Mouse (Mus musculus) intestine, postnatal 0 days (tissue): ENCODE results near the gene Spata19. TPM values are rescaled to one million over a fixed set of nuclear protein-coding genes. Genes with fewer than 3 reads are reported as not detected.

Source experiments
- ATAC-seq: fragments of 200-750 bp; cut with Nextera tagmentation; 2 replicates; pipeline ENCODE4 v1.8.0; 2017; ENCODE audit warnings: mild to moderate bottlenecking, moderate TSS enrichment, moderate library complexity
- H3K27ac ChIP-seq: fragments of 300-500 bp; sonication (generic); 2 replicates; pipeline ENCODE4 v1.5.1; 2014; ENCODE audit warnings: mild to moderate bottlenecking, low read depth, low read length, moderate library complexity
- H3K27me3 ChIP-seq: fragments of 300-500 bp; sonication (generic); replicated peaks from 2 replicates; pipeline ENCODE4 v1.6.1; 2014; ENCODE audit warnings: low read length, mixed read lengths; ENCODE audit not compliant: control insufficient read depth, insufficient read depth
- H3K36me3 ChIP-seq: fragments of 300-500 bp; sonication (generic); 2 replicates; pipeline ENCODE4 v1.6.1; 2014; ENCODE audit warnings: mild to moderate bottlenecking, moderate library complexity; ENCODE audit not compliant: control insufficient read depth, insufficient read depth
- H3K4me1 ChIP-seq: fragments of 300-500 bp; sonication (generic); replicated peaks from 2 replicates; pipeline ENCODE4 v1.6.1; 2014; ENCODE audit warnings: antibody characterized with exemption, low read length, mixed read lengths; ENCODE audit not compliant: control insufficient read depth, insufficient read depth
- H3K4me2 ChIP-seq: fragments of 300-500 bp; sonication (generic); replicated peaks from 2 replicates; pipeline ENCODE4 v1.6.1; 2014; ENCODE audit warnings: low read depth, mild to moderate bottlenecking, moderate library complexity
- H3K4me3 ChIP-seq: fragments of 300-500 bp; sonication (generic); 2 replicates; pipeline ENCODE4 v1.5.1; 2014; ENCODE audit warnings: low read depth, low read length
- H3K9ac ChIP-seq: fragments of 300-500 bp; sonication (generic); 2 replicates; pipeline ENCODE4 v1.6.1; 2014; ENCODE audit warnings: mild to moderate bottlenecking, low read depth, low read length
- H3K9me3 ChIP-seq: fragments of 300-500 bp; sonication (generic); 2 replicates; pipeline ENCODE4 v1.6.1; 2016; ENCODE audit warnings: mixed run types; ENCODE audit not compliant: control insufficient read depth
- CTCF ChIP-seq: sonication (generic); IDR thresholded peaks from 2 replicates; pipeline ENCODE4 v1.5.1; 2016; ENCODE audit warnings: low read depth, mild to moderate bottlenecking, control low read depth, antibody characterized with exemption, moderate library complexity
- WGBS: fragments of 180-500 bp; shearing (Covaris S2); extraction: QIAGEN DNeasy Blood & Tissue Kit; methylation state at CpG from one replicate; pipeline ENCODE4 v1.1.7; 2014; 5-methylcytosine and 5-hydroxymethylcytosine counted together
- polyA plus RNA-seq: library from polyadenylated mRNA; unstranded; fragments of >200 nt; fragmentation: Nextera tagmentation; extraction: Ambion mirVana; gene quantifications from 2 replicates; pipeline ENCODE4 v1.2.1, GENCODE M21; 2015

The Spata19 gene
- not detected in 2 replicates for polyA plus RNA-seq

GRCm38 (mm10) chr9:27396500-27396899 is at the start of gene Spata19:
TSS of gene Spata19 (plus strand) at chr9:27396800.
- Histone ChIP-seq H3K27me3 (no peaks in the 10 kb centered on the region), H3K9me3 (no peaks in the 10 kb centered on the region), H3K4me2 (no peak within 1 kb of the TSS), H3K9ac (no peak within 1 kb of the TSS), H3K4me3 (no peak within 1 kb of the TSS), H3K4me1 (no peaks in the 10 kb centered on the region), H3K36me3 (no peaks in the 10 kb centered on the region), H3K27ac (no peak within 1 kb of the TSS)
- ATAC-seq: no peak
- 67% methylated on average over 3 of the region's 3 CpGs for WGBS
- no peak for TF ChIP-seq CTCF

GRCm38 (mm10) chr9:27353082-27353481 is 43.5 kb upstream of the Spata19 start:
- Histone ChIP-seq H3K4me1 (no peaks in the 10 kb centered on the region), H3K9ac (no peak overlapping the region), H3K4me3 (no peak overlapping the region), H3K27me3 (no peaks in the 10 kb centered on the region), H3K4me2 (no peak overlapping the region), H3K36me3 (no peaks in the 10 kb centered on the region), H3K9me3 (no peaks in the 10 kb centered on the region), H3K27ac (no peak overlapping the region)
- ATAC-seq: no peak
- no peak for TF ChIP-seq CTCF
- 86% methylated on average over 7 of the region's 7 CpGs for WGBS

GRCm38 (mm10) chr9:27357893-27358292 is 38.7 kb upstream of the Spata19 start:
- WGBS: 86% methylated on average over 6 of the region's 6 CpGs
- Histone ChIP-seq H3K4me2 (no peak overlapping the region), H3K4me1 (no peaks in the 10 kb centered on the region), H3K9me3 (no peaks in the 10 kb centered on the region), H3K9ac (no peak overlapping the region), H3K27me3 (no peaks in the 10 kb centered on the region), H3K27ac (no peak overlapping the region), H3K4me3 (no peak overlapping the region), H3K36me3 (no peaks in the 10 kb centered on the region)
- ATAC-seq: no peak
- TF ChIP-seq CTCF: no peak

GRCm38 (mm10) chr9:27367231-27367630 is 29.4 kb upstream of the Spata19 start:
- Histone ChIP-seq H3K4me1 (no peaks in the 10 kb centered on the region), H3K36me3 (no peaks in the 10 kb centered on the region), H3K27me3 (no peaks in the 10 kb centered on the region), H3K4me3 (no peak overlapping the region), H3K27ac (no peak overlapping the region), H3K4me2 (no peak overlapping the region), H3K9me3 (no peaks in the 10 kb centered on the region), H3K9ac (no peak overlapping the region)
- TF ChIP-seq CTCF: no peak
- 48% methylated on average over 2 of the region's 2 CpGs for WGBS
- ATAC-seq: no peak

- WGBS: 73% methylated on average over 2 of the region's 2 CpGs
- Histone ChIP-seq H3K4me2 (no peak overlapping the region), H3K4me3 (no peak overlapping the region), H3K9ac (no peak overlapping the region), H3K4me1 (no peaks in the 10 kb centered on the region), H3K36me3 (no peaks in the 10 kb centered on the region), H3K9me3 (no peaks in the 10 kb centered on the region), H3K27ac (no peak overlapping the region), H3K27me3 (no peaks in the 10 kb centered on the region)
- no peak for TF ChIP-seq CTCF
- ATAC-seq: no peak
Measured at GRCm38 (mm10) chr9:27369108-27369507, 27.5 kb upstream of the Spata19 start.

GRCm38 (mm10) chr9:27375746-27376145 is 20.9 kb upstream of the Spata19 start:
- WGBS: 70% methylated on average over 1 of the region's 1 CpGs
- no peaks in the 10 kb centered on the region for H3K36me3 ChIP-seq

GRCm38 (mm10) chr9:27386951-27387350 is 9.6 kb upstream of the Spata19 start:
- Histone ChIP-seq H3K4me1 (no peaks in the 10 kb centered on the region), H3K36me3 (no peaks in the 10 kb centered on the region), H3K9me3 (no peaks in the 10 kb centered on the region), H3K27ac (no peak overlapping the region), H3K4me2 (no peak overlapping the region), H3K9ac (no peak overlapping the region), H3K27me3 (no peaks in the 10 kb centered on the region), H3K4me3 (no peak overlapping the region)
- 93% methylated on average over 3 of the region's 3 CpGs for WGBS
- no peak for TF ChIP-seq CTCF
- no peak for ATAC-seq

More at GRCm38 (mm10) chr9:27375746-27376145, 20.9 kb upstream of the Spata19 start:
- TF ChIP-seq CTCF: no peak
- Histone ChIP-seq H3K9me3 (no peaks in the 10 kb centered on the region), H3K9ac (no peak overlapping the region), H3K27ac (no peak overlapping the region), H3K4me1 (no peaks in the 10 kb centered on the region), H3K4me3 (no peak overlapping the region), H3K27me3 (no peaks in the 10 kb centered on the region), H3K4me2 (no peak overlapping the region)
- ATAC-seq: no peak
